Mouse (Mus musculus) ES-Bruce4 (cell line): ENCODE results near the gene Ddx17.

Experiments
- EP300 ChIP-seq: IDR thresholded peaks from 2 replicates; pipeline ENCODE4 v1.6.1; 2011; ENCODE audit warnings: low read depth, low read length; ENCODE audit not compliant: insufficient read depth
- POLR2A ChIP-seq: IDR thresholded peaks from one replicate; pipeline ENCODE4 v1.8.1; 2011; ENCODE audit warnings: low read length; ENCODE audit not compliant: insufficient read depth

GRCm38 (mm10) chr15:79548226-79548625 lies 1.7 kb upstream of the Ddx17 start:
- TF ChIP-seq EP300 (no peak), POLR2A (no peak)
